Mouse (Mus musculus) kidney, adult 2 months (tissue): ENCODE results near the gene Igf1r. TPM values are rescaled to one million over a fixed set of nuclear protein-coding genes. Genes with fewer than 3 reads are reported as not detected.

Experiments used
- DNase-seq: peaks from one replicate; pipeline ENCODE4 v3.0.0; 2021
- H3K27ac ChIP-seq: fragments of 200-500 bp; 2 replicates; pipeline ENCODE4 v1.5.1; 2012; ENCODE audit warnings: low read depth, low read length, control low read depth, inconsistent platforms; ENCODE audit not compliant: insufficient read depth
- H3K27me3 ChIP-seq: fragments of 200-500 bp; replicated peaks from 2 replicates; pipeline ENCODE4 v1.6.1; 2012; ENCODE audit warnings: mild to moderate bottlenecking, moderate library complexity, low read length, inconsistent platforms; ENCODE audit not compliant: control insufficient read depth, insufficient read depth
- H3K36me3 ChIP-seq: fragments of 200-500 bp; 2 replicates; pipeline ENCODE4 v1.6.1; 2012; ENCODE audit warnings: mild to moderate bottlenecking, moderate library complexity, low read length, inconsistent platforms; ENCODE audit not compliant: control insufficient read depth, insufficient read depth
- H3K4me1 ChIP-seq: fragments of 200-500 bp; 2 replicates; pipeline ENCODE4 v1.6.1; 2011; ENCODE audit warnings: low read length; ENCODE audit not compliant: control insufficient read depth, insufficient read depth
- H3K4me3 ChIP-seq: fragments of 200-500 bp; 2 replicates; pipeline ENCODE4 v1.5.1; 2011; ENCODE audit warnings: mild to moderate bottlenecking, low read depth, low read length, control low read depth; ENCODE audit not compliant: insufficient read depth
- CTCF ChIP-seq: fragments of 200-500 bp; conservative IDR thresholded peaks from 2 replicates; pipeline ENCODE4 v1.5.1; 2011; ENCODE audit warnings: low read depth, mild to moderate bottlenecking, control low read depth, low read length, moderate library complexity, mixed read lengths; ENCODE audit not compliant: insufficient read depth, insufficient read length
- POLR2A ChIP-seq: fragments of 200-500 bp; IDR thresholded peaks from one replicate; pipeline ENCODE4 v1.6.1; 2011; ENCODE audit warnings: low read depth, low read length, control low read depth
- WGBS: fragments of 180-500 bp; shearing (Covaris S2); methylation state at CpG from one replicate; pipeline ENCODE4 v1.1.7; 2018; 5-methylcytosine and 5-hydroxymethylcytosine counted together
- polyA plus RNA-seq: library from polyadenylated mRNA; depleted of rRNA; stranded (reverse); fragments of >200 nt; gene quantifications from 2 replicates; pipeline ENCODE4 v1.2.3, GENCODE M21; 2012

Gene Igf1r
- polyA plus RNA-seq, 1 experiment: 29.2 TPM

DNA sequence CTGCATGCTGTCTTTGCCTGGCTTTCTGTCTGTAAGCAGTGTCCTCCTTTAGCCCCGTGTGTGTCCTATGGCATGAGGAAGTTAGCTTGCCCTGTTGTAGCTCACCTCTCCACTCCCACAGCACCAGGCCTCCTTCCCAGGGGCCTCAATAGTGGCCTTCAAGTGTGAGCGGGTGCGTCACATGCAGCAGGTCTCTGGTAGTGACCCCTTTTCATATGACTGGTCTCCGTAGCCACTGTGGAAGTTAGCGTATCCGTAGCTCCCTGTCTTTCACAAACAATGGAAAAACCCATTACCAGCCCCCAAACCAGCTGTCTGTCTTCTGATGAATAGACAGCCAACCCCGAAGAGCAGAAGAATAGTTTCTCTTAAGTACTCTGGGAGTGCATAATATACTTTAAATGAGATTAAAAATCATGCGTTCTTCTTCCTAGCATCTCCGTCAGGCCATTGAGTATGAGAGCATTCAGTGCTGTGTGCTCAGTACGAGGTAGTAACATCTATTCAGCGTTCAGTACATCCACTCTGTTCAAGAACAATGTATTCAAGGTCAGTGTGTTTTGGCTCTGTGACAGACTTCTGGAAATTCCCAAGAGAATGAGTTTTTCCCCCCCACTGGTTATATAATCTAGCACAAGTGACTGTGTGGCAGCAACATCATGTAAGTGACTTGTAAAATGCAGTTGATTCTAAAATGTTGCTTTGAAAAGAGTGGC is 112.2 kb downstream of the Igf1r start:
- H3K36me3 ChIP-seq: no peaks in the 10 kb centered on the region
- no peak for TF ChIP-seq CTCF
- no peak for TF ChIP-seq POLR2A
- H3K27me3 ChIP-seq: no peaks in the 10 kb centered on the region
- H3K27ac ChIP-seq: peak overlapping the region; percentile 93
- H3K4me1 ChIP-seq: peaks cover 76% of the 10 kb centered on the region
- 19% methylated on average over 11 of the region's 11 CpGs for WGBS
- DNase-seq: peak; percentile 89
- H3K4me3 ChIP-seq: no peak overlapping the region

DNA sequence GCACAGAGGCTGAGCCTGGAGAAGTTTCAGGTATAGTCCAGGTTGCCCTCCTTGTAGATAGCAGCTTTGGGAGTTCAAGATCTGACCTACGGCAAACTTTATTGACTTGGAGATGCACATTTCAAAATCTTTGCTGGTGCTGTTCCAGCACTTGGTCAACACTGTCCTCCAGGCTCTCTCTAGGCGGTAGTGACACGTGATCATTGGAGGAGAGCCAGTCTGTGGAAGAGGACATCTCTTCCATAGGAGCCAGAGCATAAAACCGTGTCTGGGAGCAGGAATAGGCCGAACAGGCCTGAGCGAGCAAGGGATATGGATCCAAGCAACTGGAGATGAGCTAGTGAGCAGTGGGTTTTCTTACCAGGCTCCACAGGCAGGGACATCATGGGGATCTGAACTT is 113.3 kb downstream of the Igf1r start:
- WGBS: 32% methylated on average over 6 of the region's 6 CpGs
- TF ChIP-seq CTCF (no peak), POLR2A (no peak)
- Histone ChIP-seq H3K27me3 (no peaks in the 10 kb centered on the region), H3K36me3 (no peaks in the 10 kb centered on the region), H3K4me1 (peaks cover 65% of the 10 kb centered on the region), H3K27ac (peak overlapping the region; percentile 88), H3K4me3 (no peak overlapping the region)
- DNase-seq: peak; percentile 82

DNA sequence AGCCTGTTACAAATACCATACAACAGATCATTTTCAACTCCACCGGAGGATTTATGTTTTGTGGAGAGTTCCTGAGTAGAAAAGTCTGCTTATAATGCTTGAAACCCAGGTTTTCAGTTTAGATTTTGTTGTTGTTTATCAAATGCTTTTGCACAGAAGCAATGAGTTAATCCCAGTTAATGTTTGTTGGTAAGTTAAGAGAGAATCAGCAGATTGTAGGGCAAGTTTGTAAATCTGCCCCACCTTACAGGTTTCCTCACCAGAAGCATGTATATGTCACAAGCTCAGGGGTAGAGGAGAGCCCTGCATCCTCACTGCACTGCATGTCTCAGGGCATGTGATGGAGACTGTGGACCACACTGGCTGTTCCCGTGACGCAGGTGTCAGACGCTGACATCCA is 114.7 kb downstream of the Igf1r start:
- H3K4me3 ChIP-seq: no peak overlapping the region

DNA sequence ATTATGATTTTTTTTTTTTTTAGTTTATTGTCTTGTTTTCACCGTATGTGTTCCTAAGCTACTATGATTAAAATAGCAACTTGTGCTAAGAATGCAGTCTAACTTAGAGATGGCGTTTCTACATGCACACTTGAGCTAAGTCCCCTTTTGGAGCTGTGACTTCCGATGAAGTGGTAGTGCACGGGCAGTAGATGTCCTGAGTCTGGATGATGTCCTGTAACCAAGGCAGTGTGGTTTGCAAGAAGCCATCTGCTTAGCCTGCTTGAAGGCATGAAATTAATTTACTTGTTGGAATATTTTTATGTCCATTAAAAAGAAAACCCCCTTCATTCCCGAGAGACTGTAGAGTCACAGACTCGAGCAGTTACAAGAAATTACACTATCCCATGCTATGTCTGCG is 116.7 kb downstream of the Igf1r start:
- no peak for TF ChIP-seq POLR2A
- TF ChIP-seq CTCF: no peak
- H3K36me3 ChIP-seq: no peaks in the 10 kb centered on the region
- H3K4me3 ChIP-seq: no peak overlapping the region
- no peak for DNase-seq
- H3K4me1 ChIP-seq: peaks cover 61% of the 10 kb centered on the region
- no peaks in the 10 kb centered on the region for H3K27me3 ChIP-seq
- peak overlapping the region; percentile 67 for H3K27ac ChIP-seq
- WGBS: 61% methylated on average over 7 of the region's 7 CpGs

More for the DNA sequence above, 114.7 kb downstream of the Igf1r start:
- H3K27ac ChIP-seq: peak overlapping the region; percentile 88
- peak; percentile 67 for DNase-seq
- peaks cover 60% of the 10 kb centered on the region for H3K4me1 ChIP-seq
- H3K36me3 ChIP-seq: no peaks in the 10 kb centered on the region
- no peaks in the 10 kb centered on the region for H3K27me3 ChIP-seq
- TF ChIP-seq POLR2A: no peak
- WGBS: 38% methylated on average over 4 of the region's 4 CpGs

DNA sequence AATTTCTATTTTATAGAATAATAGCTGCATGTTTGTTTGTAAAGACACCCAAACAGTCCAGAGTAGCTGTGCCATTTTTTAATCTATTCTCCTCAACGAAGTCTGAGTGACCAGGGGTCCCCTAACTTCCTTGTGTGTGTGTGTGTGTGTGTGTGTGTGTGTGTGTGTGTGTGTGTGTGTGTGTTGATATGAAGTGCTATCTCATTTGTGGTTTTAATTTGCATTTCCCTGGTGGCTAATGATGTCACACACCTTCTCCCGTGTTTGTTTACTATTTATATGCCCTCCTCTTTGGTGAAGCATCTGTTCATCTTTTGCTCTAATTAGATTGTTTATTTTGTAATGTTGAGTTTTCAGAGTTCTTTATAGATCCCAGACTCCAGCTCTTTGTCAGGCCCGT is 117.4 kb downstream of the Igf1r start:
- TF ChIP-seq CTCF: no peak
- no peak for TF ChIP-seq POLR2A
- H3K4me3 ChIP-seq: no peak overlapping the region
- H3K36me3 ChIP-seq: no peaks in the 10 kb centered on the region
- DNase-seq: no peak
- peaks cover 61% of the 10 kb centered on the region for H3K4me1 ChIP-seq
- WGBS: 27% methylated on average over 3 of the region's 3 CpGs
- no peaks in the 10 kb centered on the region for H3K27me3 ChIP-seq
- peak overlapping the region; percentile 65 for H3K27ac ChIP-seq

DNA sequence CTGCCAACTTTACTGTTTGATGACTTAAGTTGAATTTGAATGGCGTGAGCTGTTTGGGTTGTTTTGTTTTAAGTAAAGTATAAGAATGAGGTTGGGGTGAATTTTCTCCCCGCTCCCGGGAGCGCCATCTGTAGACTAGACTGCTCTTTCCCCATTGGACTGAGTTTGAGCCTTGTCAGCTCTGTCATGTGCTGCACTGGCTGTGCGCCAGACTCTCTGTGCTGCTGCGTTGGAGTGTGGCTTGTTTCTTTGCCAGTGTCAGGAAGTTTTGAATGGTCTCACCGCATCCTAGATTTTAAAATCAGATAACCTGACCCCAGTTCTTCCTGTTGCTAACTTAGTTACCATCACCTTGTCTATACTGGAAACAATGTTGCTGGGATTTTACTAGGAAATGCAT is 118.0 kb downstream of the Igf1r start:
- H3K4me1 ChIP-seq: peaks cover 65% of the 10 kb centered on the region
- whole genome bisulfite sequencing: under 1% methylated on average over 7 of the region's 7 CpGs
- TF ChIP-seq POLR2A: no peak
- DNase-seq: peak; percentile 93
- H3K36me3 ChIP-seq: no peaks in the 10 kb centered on the region
- no peak overlapping the region for H3K4me3 ChIP-seq
- no peaks in the 10 kb centered on the region for H3K27me3 ChIP-seq
- peak overlapping the region; percentile 93 for H3K27ac ChIP-seq

DNA sequence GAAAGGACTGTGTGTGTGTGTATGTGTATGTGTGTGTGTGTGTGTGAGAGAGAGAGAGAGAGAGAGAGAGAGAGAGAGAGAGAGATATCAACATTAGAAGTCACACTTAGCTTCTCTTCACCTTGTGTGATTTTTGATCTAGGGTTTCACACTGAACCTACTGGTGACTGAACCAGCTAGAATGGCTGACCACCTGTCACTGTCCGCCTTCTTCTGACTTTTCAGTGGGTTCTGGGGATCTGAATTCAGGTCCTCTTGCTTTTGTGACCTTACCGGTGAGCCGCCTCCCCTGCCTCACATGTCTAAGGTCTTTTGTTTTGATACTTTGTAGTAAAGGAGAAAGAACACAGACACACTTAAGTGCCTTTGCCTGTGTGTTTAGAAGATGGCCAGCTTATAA is 118.4 kb downstream of the Igf1r start:
- Histone ChIP-seq H3K27me3 (no peaks in the 10 kb centered on the region), H3K36me3 (no peaks in the 10 kb centered on the region), H3K4me1 (peaks cover 65% of the 10 kb centered on the region), H3K4me3 (no peak overlapping the region), H3K27ac (peak overlapping the region; percentile 93)
- 58% methylated on average over 3 of the region's 3 CpGs for WGBS
- DNase-seq: no peak
- no peak for TF ChIP-seq CTCF
- TF ChIP-seq POLR2A: no peak
